Mouse (Mus musculus) C2C12 (cell line): ENCODE measurements at regions not wholly inside any gene's neighbourhood (a gene's known extent, or its start where the extent isn't known, plus 50 kb on each side); places are given as distances from the start of the nearest gene placed in this dataset.

Experiments
- CEBPB ChIP-seq: IDR thresholded peaks from one replicate; pipeline ENCODE4 v1.6.1; 2011; ENCODE audit warnings: low read depth, mild to moderate bottlenecking, control low read depth, moderate library complexity
- CTCF ChIP-seq: IDR thresholded peaks from one replicate; pipeline ENCODE4 v1.5.1; 2011; ENCODE audit not compliant: control insufficient read depth, insufficient read depth, insufficient read length
- FOSL1 ChIP-seq: IDR thresholded peaks from one replicate; pipeline ENCODE4 v1.8.0; 2011; ENCODE audit warnings: mild to moderate bottlenecking, low read length; ENCODE audit not compliant: poor library complexity, insufficient read depth, severe bottlenecking
- MAX ChIP-seq: IDR thresholded peaks from one replicate; pipeline ENCODE4 v1.6.1; 2011; ENCODE audit warnings: mild to moderate bottlenecking, control low read depth
- MYOD1 ChIP-seq: IDR thresholded peaks from one replicate; pipeline ENCODE4 v1.6.1; 2011; ENCODE audit warnings: low read depth; ENCODE audit not compliant: control insufficient read depth, insufficient read length
- MYOG ChIP-seq: IDR thresholded peaks from one replicate; pipeline ENCODE4 v1.6.1; 2011; ENCODE audit not compliant: control insufficient read depth, insufficient read length; ENCODE audit errors: extremely low read depth
- USF1 ChIP-seq: IDR thresholded peaks from one replicate; pipeline ENCODE4 v1.6.1; 2011; ENCODE audit warnings: low read depth, mild to moderate bottlenecking, control low read depth, moderate library complexity

- TF ChIP-seq CTCF, result no peak
- no peak for TF ChIP-seq USF1
- TF ChIP-seq CEBPB, result no peak
- TF ChIP-seq FOSL1, result no peak
- no peak for TF ChIP-seq MYOD1
- TF ChIP-seq MYOG, result no peak
- no peak for TF ChIP-seq MAX
These were observed 158.0 kb upstream of the Sstr4 start for GRCm38 (mm10) chr2:148237121-148237520.
